Mouse (Mus musculus): ENCODE measurements at regions not wholly inside any gene's neighbourhood (a gene's known extent, or its start where the extent isn't known, plus 50 kb on each side); places are given as distances from the start of the nearest gene placed in this dataset.

GRCm38 (mm10) chr19:28732998-28733397 is 53.1 kb upstream of the Glis3 start:
- DNase-seq (ENCODE audit: low spot score): no peak

- no peak for DNase-seq (ENCODE audit: low spot score)
These were observed 53.9 kb upstream of the Glis3 start for GRCm38 (mm10) chr19:28733781-28734180.

GRCm38 (mm10) chr19:28743176-28743793 is 63.4 kb upstream of the Glis3 start:
- peak; percentile 62 for DNase-seq (ENCODE audit: low spot score)

- DNase-seq (ENCODE audit: low spot score): no peak
These were observed 65.2 kb upstream of the Glis3 start for GRCm38 (mm10) chr19:28745105-28745504.

GRCm38 (mm10) chr19:28745534-28745933 is 65.7 kb upstream of the Glis3 start:
- DNase-seq (ENCODE audit: low spot score): no peak

GRCm38 (mm10) chr19:28751091-28751490 is 71.2 kb upstream of the Glis3 start:
- no peak for DNase-seq (ENCODE audit: low spot score)

GRCm38 (mm10) chr19:28758854-28759253 is 76.0 kb upstream of the Slc1a1 start:
- DNase-seq (ENCODE audit: low spot score): peak; percentile 38

GRCm38 (mm10) chr19:28764795-28765360 is 70.0 kb upstream of the Slc1a1 start:
- DNase-seq (ENCODE audit: low spot score): no peak

- DNase-seq (ENCODE audit: low spot score): no peak
These were observed 66.6 kb upstream of the Slc1a1 start for GRCm38 (mm10) chr19:28768218-28768617.

GRCm38 (mm10) chr19:28770419-28770818 is 64.4 kb upstream of the Slc1a1 start:
- no peak for DNase-seq (ENCODE audit: low spot score)

GRCm38 (mm10) chr19:28771836-28772235 is 63.0 kb upstream of the Slc1a1 start:
- DNase-seq (ENCODE audit: low spot score): no peak

GRCm38 (mm10) chr19:28772840-28773570 is 61.8 kb upstream of the Slc1a1 start:
- DNase-seq (ENCODE audit: low spot score): no peak

GRCm38 (mm10) chr19:28776868-28777267 is 58.0 kb upstream of the Slc1a1 start:
- no peak for DNase-seq (ENCODE audit: low spot score)

GRCm38 (mm10) chr19:28777674-28778073 is 57.2 kb upstream of the Slc1a1 start:
- no peak for DNase-seq (ENCODE audit: low spot score)

GRCm38 (mm10) chr19:28778386-28778785 is 56.5 kb upstream of the Slc1a1 start:
- no peak for DNase-seq (ENCODE audit: low spot score)

- no peak for DNase-seq (ENCODE audit: low spot score)
These were observed 52.9 kb upstream of the Slc1a1 start for GRCm38 (mm10) chr19:28781971-28782370.

Data from ovary, postnatal 36 days (tissue).